Mouse (Mus musculus) right cerebral cortex, postnatal 14 days (tissue): Measurements from ENCODE around the gene Ckap2l.

Experiments
- DNase-seq: peaks from one replicate; pipeline ENCODE4 v3.0.0; 2022

The Ckap2l gene

DNA sequence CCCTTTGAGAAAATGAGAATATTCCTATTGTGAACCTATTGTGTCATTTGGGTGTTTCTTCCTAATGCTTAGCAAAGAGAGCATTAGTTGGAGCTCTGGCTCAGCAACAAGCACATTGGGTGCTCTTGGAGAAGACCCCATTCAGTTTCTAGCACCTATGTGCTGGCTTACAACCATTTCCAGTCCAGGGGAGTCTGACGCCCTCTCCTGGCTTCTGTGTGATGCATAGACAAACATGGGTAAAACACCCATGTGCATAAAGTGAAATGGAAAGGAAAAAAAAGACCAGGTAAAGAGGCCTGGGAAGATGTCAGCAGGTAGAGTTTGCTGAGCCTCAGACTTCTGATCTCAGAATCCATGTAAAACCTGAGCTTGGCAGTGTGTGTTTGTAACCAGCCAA lies 63.8 kb downstream of the Ckap2l start:
- DNase-seq, result no peak

DNA sequence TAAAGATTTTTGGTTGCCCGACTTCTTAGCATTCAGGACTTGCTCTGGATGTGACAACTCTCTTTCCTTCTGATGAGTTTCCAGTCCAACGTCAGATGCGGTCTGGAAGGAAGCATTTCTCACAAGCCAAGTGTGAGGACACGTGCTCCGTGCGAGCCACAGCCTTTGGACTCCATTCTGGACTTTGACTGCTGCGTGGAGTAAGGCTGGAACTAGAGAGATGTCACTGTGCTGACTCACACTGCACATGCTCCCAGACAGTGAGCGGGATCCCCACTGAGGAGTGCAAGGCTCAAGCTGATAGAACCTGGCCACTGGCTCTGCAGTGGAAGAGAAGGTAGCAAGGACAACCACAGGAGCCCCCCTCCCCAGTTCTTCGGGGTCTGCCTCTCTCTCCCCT lies 64.5 kb downstream of the Ckap2l start:
- no peak for DNase-seq

DNA sequence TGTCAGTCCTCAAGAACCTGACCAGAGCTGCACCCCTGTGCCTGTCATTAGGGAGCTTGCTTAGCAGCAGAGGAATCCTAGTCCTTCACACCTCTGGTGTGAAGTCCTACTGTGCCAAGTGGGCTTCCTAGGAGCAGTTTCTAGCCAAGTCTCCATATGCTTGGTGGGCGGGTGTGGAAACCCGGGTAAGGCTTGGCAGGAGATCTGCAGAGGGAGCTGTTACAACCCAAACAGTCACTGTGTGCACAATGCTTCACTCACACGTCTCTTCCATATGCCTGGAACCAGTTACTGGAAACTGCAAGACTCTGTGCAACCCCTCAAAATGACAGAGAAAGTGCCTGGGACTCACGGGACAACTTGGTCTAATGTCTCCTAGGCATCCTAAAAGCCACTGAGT lies 65.0 kb downstream of the Ckap2l start:
- peak; percentile 65 for DNase-seq

DNA sequence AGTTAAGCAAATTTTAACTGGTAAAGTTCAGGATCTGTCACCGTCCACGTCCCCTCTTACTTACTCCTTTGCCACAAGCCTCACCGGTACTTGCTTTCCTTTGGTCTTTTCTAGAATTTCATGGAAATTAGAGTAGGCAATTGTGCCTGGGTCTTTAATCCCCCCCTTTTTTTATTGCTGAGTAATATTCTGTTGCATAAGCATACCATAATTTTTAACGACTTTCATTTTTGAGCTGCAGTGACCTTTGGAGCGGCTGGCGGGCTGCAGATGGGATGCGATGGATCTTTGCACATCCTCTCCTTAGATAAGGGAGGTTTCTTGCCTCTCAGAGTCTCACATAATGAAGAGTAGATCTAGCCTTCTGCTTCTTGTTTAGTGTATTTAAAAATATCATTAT lies 67.7 kb downstream of the Ckap2l start:
- DNase-seq, result no peak

DNA sequence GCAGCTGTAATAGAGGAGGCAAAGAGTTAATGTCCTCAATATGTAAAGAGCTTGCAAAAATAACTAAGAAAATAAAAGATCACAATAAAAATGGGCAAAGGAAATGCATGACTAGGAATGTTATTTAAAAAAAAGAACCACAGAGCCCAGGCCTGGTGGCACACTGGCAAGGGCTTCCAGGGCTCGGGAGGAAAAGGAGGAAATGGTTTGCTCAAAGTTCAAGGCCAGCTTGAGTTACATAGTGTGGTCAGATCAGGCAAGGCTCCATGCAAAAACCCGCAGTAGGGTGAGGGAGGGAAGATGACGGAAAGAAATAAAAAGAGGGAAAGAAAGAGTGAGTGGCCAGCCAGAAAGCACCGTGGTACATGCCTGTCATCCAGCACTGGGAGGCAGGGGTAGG lies 68.4 kb downstream of the Ckap2l start:
- no peak for DNase-seq

DNA sequence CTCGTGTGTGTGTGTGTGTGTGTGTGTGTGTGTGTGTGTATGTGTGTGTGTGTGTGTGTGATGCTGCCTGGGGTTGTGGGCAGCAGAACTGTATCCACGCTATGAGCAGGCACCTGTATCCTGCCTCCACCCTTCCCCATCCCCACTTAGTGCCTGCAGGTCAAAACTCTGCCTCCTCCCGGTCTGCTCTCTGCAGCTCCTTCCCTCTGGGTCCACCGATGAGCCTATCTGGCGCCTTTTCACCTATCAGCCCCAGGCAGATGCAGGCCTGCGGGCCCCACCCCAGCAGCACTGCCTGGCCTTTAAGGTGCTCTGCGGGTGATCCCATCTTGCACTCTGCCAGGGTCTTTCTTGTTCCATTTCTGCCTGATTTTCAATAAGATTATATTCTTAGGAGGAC lies 69.3 kb downstream of the Ckap2l start:
- DNase-seq, result no peak

DNA sequence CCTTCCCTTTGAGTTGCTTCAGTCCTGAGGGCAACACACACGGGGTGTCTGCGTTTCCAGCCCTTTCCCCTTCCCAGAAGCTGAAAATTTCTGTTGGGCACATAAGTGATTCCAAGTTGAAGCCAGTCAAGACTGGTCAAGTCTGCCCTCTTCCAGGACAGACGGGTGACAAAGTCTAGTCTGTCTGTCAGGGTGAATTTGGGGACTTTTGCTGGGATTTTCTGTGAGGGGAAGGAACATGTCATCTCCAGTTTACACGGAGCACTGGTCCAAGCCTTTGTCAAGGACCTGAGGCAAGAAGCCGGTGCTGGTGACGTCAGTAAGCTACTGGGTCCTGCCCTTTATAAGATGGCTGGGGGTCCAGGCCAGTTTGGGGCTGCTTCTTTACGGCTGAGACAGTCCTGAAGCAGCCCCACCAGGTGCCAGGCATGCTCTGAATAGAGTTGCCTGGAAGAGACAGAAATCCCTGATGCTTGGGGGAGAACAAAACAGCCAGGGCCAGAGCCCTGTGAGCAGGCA lies 69.9 kb downstream of the Ckap2l start:
- DNase-seq, result no peak

DNA sequence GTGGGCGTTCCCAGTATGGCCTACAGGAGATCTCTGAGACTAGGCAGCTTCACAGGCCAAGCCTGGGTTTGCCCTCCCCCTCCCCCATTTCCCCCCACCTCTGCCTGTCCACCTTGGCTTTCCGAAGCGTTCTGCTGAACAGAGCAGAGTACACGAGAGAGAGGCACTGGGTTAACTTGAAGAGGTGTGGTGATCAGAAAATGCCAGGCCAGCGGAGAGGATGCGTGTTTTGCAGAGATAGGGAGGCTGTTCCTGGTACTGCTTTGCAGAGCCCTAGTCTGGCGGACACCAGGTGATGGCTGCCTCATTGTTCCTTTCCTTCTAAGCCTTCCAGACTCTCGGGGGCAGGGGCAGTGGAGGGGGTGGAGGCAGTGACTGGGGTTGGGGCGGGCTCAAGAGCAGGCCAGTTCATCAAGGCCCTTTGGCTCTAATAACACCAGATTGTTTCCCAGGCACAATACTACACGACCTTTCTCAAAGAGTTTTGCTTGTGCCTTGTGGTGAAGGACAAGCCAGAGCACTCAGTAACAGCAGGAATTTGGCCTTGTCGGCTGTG lies 70.6 kb downstream of the Ckap2l start:
- no peak for DNase-seq

DNA sequence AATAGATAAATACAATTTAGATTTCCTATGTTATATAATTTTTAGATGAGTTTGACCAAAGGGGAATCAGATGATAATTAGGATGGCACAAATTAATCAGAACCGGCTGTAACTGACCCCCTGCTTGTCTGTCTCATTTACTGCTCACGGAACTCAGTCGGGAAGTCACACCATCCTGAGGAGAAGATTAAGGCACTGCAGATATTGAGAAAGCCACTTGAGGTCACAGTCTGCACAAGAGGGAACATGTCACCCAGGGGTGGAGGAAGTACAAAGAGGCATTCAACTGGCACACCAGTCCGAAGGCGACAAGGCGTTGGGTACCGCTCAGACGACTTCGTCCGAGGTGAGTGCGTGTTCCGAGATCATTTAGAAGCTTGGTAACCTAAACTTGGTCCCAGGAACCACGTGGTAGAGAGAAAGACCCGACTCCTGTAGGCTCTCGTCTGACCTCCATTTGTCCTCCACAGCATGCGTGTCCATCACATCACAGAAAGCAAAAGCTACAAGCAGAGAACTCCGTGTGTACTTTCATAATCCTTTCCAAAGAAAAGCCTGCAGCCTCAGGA lies 71.7 kb downstream of the Ckap2l start:
- no peak for DNase-seq

DNA sequence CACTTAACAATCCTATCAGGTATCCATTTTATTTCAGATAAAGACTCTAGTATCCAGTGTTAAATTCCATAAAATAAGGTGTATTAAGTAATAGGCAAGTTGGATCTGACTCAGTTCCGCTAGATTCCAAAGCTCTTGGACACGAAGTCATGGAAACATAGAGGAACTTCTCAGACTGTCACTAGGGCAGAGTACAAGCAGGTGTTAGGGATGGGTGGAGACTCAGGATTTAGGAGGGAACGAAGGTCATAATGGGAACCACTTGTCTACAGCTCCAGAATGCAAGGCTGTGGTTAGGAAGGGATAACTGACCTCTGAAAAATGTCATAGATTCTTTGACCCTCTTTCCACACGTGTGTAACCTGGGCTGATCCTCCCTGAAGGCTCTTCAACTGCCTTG lies 72.8 kb downstream of the Ckap2l start:
- no peak for DNase-seq

DNA sequence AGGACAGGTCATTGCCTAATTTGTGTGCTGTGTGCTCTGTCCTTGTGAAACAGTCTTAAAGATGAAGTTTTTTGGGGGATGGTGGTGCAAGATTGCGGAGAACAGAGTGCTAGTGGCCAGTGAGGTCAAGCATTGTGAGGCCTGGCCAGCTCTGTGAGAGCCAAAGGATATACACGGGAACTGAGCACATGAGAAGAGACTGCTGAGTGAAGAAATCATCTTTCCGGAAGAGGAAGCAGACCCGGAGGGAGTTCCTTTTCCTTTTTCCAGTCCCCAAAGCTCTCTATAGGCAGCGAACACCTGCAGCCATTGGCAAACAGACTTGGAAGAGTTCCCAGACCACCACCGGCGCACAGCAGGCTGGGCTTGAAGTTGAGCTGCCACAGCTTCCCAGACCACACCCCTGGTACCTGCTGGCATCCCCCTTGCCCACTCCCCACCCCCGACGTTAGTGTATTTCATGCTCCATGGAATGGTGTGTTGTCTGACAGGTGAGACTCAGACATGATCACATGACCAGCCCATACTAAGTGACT lies 75.8 kb downstream of the Ckap2l start:
- no peak for DNase-seq

DNA sequence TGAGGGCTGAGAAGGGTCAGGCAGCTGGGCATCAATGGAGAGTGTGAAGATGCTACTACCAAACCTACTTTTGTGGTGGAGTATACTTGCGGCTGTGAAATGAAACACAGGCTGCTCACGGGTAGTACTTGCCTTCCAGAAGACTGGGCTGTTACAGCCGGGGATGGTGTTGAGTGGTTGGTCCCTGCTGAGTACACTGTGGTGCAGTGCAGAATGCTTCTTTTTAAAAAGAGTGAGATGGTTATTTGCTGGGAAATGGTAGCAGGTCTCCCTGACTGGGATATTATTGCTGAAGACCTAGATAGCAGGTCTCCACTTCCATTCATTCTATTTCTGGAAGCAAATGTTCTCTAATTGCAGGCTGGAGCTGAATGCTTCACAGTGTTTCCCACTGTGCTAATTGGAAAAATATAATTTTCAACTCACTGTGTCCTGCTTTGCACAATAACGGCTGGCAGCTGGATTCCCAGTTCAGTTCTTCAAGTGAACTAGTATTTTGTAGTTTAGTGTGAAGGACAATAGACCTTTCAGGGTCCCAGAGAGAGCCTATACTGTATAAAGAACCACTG lies 78.4 kb downstream of the Ckap2l start:
- DNase-seq, result no peak
